Comparison of ENCODE assay signal across 10 mouse cellular contexts in genomic region chr3:101305046-101305445, GRCm38 (mm10). TPM values are rescaled to one million over a fixed set of nuclear protein-coding genes. Genes with fewer than 3 reads are reported as not detected.
"Had no signal": no experiment of that assay in that cellular context is flagged by ENCODE, and none has a peak within 500 bp of the region (broad histone marks: within the 10 kb centered on the region; RNA-seq: fewer than 3 reads in every experiment).

No protein-coding gene starts in this region.

- DNase-seq: kidney, postnatal 14 days; kidney, postnatal 4 days; liver, postnatal 0 days; lung, embryonic 14.5 days; lung, postnatal 36 days; thymus, adult 18-20 months; thymus, postnatal 36 days had no signal

RNA-seq across cellular contexts. Expression of gene Cd2, which starts 17.3 kb away (rescaled TPM):
- total RNA-seq: layer of hippocampus, adult 18-20 months; layer of hippocampus, postnatal 14 days; left cerebral cortex, postnatal 25 days had no signal
